Mouse (Mus musculus) lung, adult 2 months (tissue): ENCODE results near the gene Rab21. TPM values are rescaled to one million over a fixed set of nuclear protein-coding genes. Genes with fewer than 3 reads are reported as not detected.

Experiments
- DNase-seq: peaks from one replicate; pipeline ENCODE4 v3.0.0; 2022
- H3K4me1 ChIP-seq: fragments of 200-500 bp; 2 replicates; pipeline ENCODE4 v1.6.1; 2011; ENCODE audit warnings: low read length; ENCODE audit not compliant: control insufficient read depth, insufficient read depth
- H3K4me3 ChIP-seq: fragments of 200-500 bp; replicated peaks from 2 replicates; pipeline ENCODE3; 2011; ENCODE audit warnings: low read depth, mild to moderate bottlenecking, control low read depth, low read length; ENCODE audit errors: extremely low read depth
- CTCF ChIP-seq: fragments of 200-500 bp; IDR thresholded peaks from 2 replicates; pipeline ENCODE4 v1.5.1; 2011; ENCODE audit warnings: mild to moderate bottlenecking, low read length, control low read depth; ENCODE audit not compliant: insufficient read depth
- POLR2A ChIP-seq: fragments of 200-500 bp; IDR thresholded peaks from 2 replicates; pipeline ENCODE4 v1.6.1; 2011; ENCODE audit warnings: low read depth, mild to moderate bottlenecking, control low read depth, low read length, borderline replicate concordance; ENCODE audit errors: extremely low read depth
- WGBS: fragments of 180-500 bp; shearing (Covaris S2); methylation state at CpG from one replicate; pipeline ENCODE4 v1.1.7; 2018; 5-methylcytosine and 5-hydroxymethylcytosine counted together
- polyA plus RNA-seq: library from polyadenylated mRNA; depleted of rRNA; stranded (reverse); fragments of >200 nt; gene quantifications from 2 replicates; pipeline ENCODE4 v1.2.3, GENCODE M21; 2012

Rab21 gene
- polyA plus RNA-seq, 1 experiment = 25.4 TPM

DNA sequence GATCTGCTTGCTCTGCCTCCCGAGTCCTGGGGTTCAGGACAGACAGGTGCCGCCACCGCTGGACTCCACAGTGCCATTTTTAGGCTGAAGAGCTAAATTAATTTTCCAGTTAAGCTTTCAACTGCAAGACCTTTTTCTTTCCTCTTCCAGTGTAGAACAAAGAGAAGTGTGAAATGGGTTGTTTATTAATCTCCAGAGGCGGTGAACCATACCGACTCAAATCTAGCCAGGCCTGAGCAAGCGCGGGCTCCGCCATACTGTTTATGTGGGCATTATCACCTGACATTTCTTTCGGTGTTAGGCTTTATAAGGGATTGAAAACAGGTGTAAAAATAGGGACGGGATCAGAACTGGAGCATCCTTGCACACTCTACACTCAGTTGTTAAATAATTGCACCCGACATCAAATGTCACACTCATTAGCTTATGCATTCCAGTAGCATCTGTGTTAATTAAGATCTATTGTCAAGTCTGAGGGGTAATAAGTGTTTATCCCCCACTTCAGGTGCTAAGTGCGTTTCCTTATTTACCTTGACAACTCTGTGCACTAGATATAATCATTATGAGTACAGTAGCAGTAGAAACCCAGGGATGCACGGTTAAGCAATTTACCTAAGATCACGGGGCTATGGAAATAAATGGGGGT is 1.6 kb downstream of the Rab21 start:
- WGBS = 58% methylated on average over 14 of the region's 14 CpGs
- DNase-seq = no peak
- Histone ChIP-seq H3K4me1 (peaks cover 33% of the 10 kb centered on the region), H3K4me3 (peak overlapping the region; percentile 58)
- TF ChIP-seq CTCF (no peak), POLR2A (no peak)

DNA sequence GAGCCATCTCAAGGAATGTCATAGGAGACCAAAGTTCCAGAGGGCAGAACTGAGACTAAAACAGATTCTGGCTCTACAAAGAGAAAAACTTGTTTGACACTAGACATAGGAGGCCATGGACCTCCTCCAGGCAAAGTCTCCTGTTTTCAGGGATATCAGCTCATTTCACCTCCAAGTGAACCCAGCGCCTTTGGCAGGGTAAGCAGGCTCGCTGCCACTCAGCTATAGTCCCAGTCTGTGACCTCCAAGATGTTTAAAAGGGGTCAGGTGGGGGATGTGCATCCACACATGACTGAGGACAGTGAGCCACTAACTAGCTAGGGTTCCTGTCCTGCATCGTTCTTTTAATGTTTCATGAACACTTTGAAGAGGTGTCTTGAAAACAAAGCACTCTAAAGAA is 2.7 kb downstream of the Rab21 start:
- WGBS = 42% methylated on average over 3 of the region's 3 CpGs
- TF ChIP-seq CTCF (no peak), POLR2A (no peak)
- peak; percentile 33 for DNase-seq
- Histone ChIP-seq H3K4me3 (no peak overlapping the region), H3K4me1 (peaks cover 33% of the 10 kb centered on the region)

- no peak for TF ChIP-seq CTCF
- no peak for TF ChIP-seq POLR2A
- 60% methylated on average over 5 of the region's 5 CpGs for WGBS
- no peak overlapping the region for H3K4me3 ChIP-seq
- peaks cover 33% of the 10 kb centered on the region for H3K4me1 ChIP-seq
- no peak for DNase-seq
Measured at GRCm38 (mm10) chr10:115312194-115312593, 3.2 kb downstream of the Rab21 start.

DNA sequence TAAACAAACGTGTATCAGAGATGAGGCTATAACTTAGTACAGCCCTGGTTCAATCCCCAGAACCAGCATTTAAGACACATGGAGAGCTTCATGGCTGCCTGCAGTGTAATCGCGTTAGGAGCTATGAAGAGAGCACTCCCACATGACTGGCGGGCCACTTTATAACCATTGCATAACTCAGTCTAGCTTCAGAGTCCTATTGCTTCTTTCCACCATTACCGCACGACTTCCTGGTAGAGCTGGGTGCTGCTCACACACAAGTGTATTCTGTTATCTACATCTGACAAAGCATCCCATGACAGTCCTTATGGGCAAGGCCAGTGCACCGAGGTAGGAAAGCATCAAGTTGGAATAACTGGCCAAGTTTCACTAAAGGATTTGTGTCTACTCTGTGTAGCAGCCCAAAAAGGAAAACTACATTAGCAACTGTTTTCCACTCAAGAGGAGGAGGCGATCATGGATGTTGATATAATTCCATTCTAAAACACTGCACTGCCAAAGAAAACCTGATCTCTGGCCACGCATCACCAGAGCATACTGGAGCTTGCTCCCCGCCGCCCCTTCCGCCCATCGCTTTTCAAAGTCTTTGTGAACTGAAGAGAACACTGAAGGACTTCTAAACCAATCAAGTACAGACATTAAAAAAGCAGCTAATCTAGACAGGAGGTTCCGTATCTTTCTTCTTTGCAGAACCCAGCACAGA is 4.0 kb downstream of the Rab21 start:
- TF ChIP-seq CTCF = no peak
- no peak for TF ChIP-seq POLR2A
- Histone ChIP-seq H3K4me3 (no peak overlapping the region), H3K4me1 (peaks cover 32% of the 10 kb centered on the region)
- DNase-seq = peak; percentile 28
- 76% methylated on average over 14 of the region's 14 CpGs for WGBS

DNA sequence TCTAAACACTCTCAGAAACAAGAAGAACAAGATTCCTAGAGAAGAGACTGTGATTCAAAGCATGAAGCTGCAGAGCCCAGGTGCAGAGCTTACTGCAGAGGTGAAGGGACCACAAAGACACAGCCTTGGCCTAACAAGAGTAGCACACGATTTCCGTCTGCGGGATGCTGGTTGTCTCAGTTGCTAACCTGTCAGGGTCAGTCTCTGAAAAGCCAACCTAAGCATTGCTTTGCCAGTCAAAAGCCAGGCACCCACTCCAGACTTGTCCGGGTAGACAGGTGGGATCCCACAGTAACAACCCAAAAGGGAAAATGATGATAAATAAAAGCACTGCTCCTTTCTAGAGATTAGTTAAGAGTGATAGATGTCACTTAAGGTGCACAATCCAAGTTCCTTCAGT is 6.2 kb downstream of the Rab21 start:
- Histone ChIP-seq H3K4me1 (peaks cover 30% of the 10 kb centered on the region), H3K4me3 (no peak overlapping the region)
- 88% methylated on average over 4 of the region's 4 CpGs for WGBS
- DNase-seq = no peak
- no peak for TF ChIP-seq POLR2A
- no peak for TF ChIP-seq CTCF

DNA sequence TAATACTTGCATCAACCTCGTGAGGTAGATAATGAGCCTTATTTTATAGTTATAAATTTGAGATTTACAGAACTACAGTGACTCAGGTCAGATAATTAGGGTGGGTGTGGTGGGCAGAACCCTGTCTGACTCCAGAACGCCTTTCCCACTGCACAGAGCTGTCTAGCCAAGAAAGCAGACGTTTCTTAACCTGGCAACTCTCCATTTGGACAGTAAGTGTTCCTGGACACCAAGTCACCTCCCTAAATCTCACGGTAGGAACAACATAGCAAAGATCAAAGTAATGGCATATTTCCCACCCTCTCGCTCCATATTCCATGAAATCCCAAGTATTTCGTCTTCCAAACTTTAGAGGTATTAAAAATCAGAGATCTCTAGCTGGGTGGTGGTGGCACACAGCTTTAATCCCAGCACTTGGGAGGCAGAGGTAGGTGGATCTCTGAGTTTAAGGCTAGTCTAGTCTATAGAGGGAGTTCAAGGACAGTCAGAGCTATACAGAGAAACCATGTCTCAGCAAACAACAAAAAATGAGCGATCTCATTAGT is 8.0 kb downstream of the Rab21 start:
- Histone ChIP-seq H3K4me1 (peaks cover 15% of the 10 kb centered on the region), H3K4me3 (no peak overlapping the region)
- WGBS = 61% methylated on average over 7 of the region's 7 CpGs
- no peak for TF ChIP-seq POLR2A
- TF ChIP-seq CTCF = no peak
- DNase-seq = no peak

GRCm38 (mm10) chr10:115298683-115299082 is 16.7 kb downstream of the Rab21 start:
- no peak overlapping the region for H3K4me3 ChIP-seq
- TF ChIP-seq CTCF (no peak), POLR2A (no peak)
- H3K4me1 ChIP-seq = no peaks in the 10 kb centered on the region
- no peak for DNase-seq
- WGBS = 85% methylated on average over 4 of the region's 4 CpGs

- Histone ChIP-seq H3K4me3 (no peak overlapping the region), H3K4me1 (no peaks in the 10 kb centered on the region)
- WGBS = 91% methylated on average over 5 of the region's 5 CpGs
- TF ChIP-seq CTCF = no peak
- TF ChIP-seq POLR2A = no peak
- no peak for DNase-seq
Measured at GRCm38 (mm10) chr10:115297582-115297981, 17.8 kb downstream of the Rab21 start.

DNA sequence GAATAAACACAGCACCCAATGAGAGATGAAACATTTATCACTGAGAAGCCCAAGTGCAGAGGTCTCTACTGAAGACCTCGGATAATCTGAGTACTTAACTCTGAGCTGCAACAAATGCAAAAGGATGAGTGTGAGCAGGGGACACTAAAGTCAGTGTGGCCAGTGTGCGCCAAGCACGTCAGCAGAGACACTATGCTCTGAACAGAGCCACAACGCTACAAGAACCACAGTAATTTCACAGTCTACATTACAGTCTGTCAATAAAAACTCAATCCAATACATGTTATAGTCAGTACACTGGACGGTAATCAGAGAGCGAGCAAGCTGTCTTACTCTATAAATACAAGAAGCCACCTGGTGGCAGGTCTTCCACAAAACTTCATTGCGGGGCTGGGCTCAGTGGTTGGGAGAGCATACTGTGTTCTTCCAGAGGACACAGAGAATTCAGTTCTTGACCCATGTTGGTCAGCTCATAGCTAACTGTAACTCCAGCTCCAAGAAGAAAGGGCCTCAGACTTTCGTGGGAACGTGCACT is 18.9 kb downstream of the Rab21 start:
- H3K4me3 ChIP-seq = no peak overlapping the region
- TF ChIP-seq CTCF (0 out of 2 replicates have a peak, but pooled peaks have one; percentile 3), POLR2A (no peak)
- 64% methylated on average over 9 of the region's 9 CpGs for WGBS

More for the DNA sequence above, 18.9 kb downstream of the Rab21 start:
- DNase-seq = no peak
- no peaks in the 10 kb centered on the region for H3K4me1 ChIP-seq
